Mouse (Mus musculus) A20 (cell line): ENCODE results near the gene Rtkn2.
"Not testable (repeated sequence)": the region's sequence is repeated elsewhere in the genome, so short reads cannot be mapped to it uniquely, and the experiment has no call there.

Experiments used
- DNase-seq: peaks from one replicate; pipeline ENCODE4 v3.0.0-alpha.2; 2011; ENCODE audit warnings: low read depth, low spot score

The Rtkn2 gene

GRCm38 (mm10) chr10:68075181-68075580 is 95.8 kb downstream of the Rtkn2 start:
- DNase-seq: no peak

- DNase-seq: no peak
Observed at GRCm38 (mm10) chr10:68078708-68079107, 99.3 kb downstream of the Rtkn2 start.

GRCm38 (mm10) chr10:68079910-68080670 is 100.7 kb downstream of the Rtkn2 start:
- DNase-seq: no peak

- DNase-seq: no peak
Observed at GRCm38 (mm10) chr10:68081712-68082111, 102.3 kb downstream of the Rtkn2 start.

GRCm38 (mm10) chr10:68085574-68085973 is 106.2 kb downstream of the Rtkn2 start:
- DNase-seq: no peak

GRCm38 (mm10) chr10:68086973-68087372 is 107.6 kb downstream of the Rtkn2 start:
- DNase-seq: no peak

GRCm38 (mm10) chr10:68087722-68088121 is 108.4 kb downstream of the Rtkn2 start:
- peak; percentile 9 for DNase-seq

- peak; percentile 30 for DNase-seq
Observed at GRCm38 (mm10) chr10:68089435-68090196, 110.2 kb downstream of the Rtkn2 start.

GRCm38 (mm10) chr10:68090197-68090535 is 110.8 kb downstream of the Rtkn2 start:
- no peak for DNase-seq

GRCm38 (mm10) chr10:68090544-68090943 is 111.2 kb downstream of the Rtkn2 start:
- DNase-seq: no peak

GRCm38 (mm10) chr10:68091011-68091410 is 111.6 kb downstream of the Rtkn2 start:
- DNase-seq: no peak

- DNase-seq: no peak
Observed at GRCm38 (mm10) chr10:68091840-68092239, 112.5 kb downstream of the Rtkn2 start.

- DNase-seq: no peak
Observed at GRCm38 (mm10) chr10:68093496-68093895, 114.1 kb downstream of the Rtkn2 start.

GRCm38 (mm10) chr10:68095136-68095535 is 115.8 kb downstream of the Rtkn2 start:
- no peak for DNase-seq

- DNase-seq: no peak
Observed at GRCm38 (mm10) chr10:68096395-68096794, 117.0 kb downstream of the Rtkn2 start.

- DNase-seq: no peak
Observed at GRCm38 (mm10) chr10:68097821-68098675, 118.7 kb downstream of the Rtkn2 start.

GRCm38 (mm10) chr10:68099801-68100200 is 120.4 kb downstream of the Rtkn2 start:
- not testable (repeated sequence) for DNase-seq

- DNase-seq: no peak
Observed at GRCm38 (mm10) chr10:68100506-68100905, 121.1 kb downstream of the Rtkn2 start.

- DNase-seq: no peak
Observed at GRCm38 (mm10) chr10:68101251-68101650, 121.9 kb downstream of the Rtkn2 start.

GRCm38 (mm10) chr10:68102566-68102965 is 123.2 kb downstream of the Rtkn2 start:
- no peak for DNase-seq

- no peak for DNase-seq
Observed at GRCm38 (mm10) chr10:68103078-68103855, 123.9 kb downstream of the Rtkn2 start.
